Mouse (Mus musculus) left cerebral cortex, postnatal 10 days (tissue): Measurements from ENCODE around the gene Cracr2a. TPM values are rescaled to one million over a fixed set of nuclear protein-coding genes. Genes with fewer than 3 reads are reported as not detected.

Source experiments
- total RNA-seq, 2 experiments: library from RNA; stranded (reverse); gene quantifications; 2 replicates each; pipeline ENCODE4 v1.2.3; 2021

Cracr2a gene
- total RNA-seq, 2 experiments from 2014 or later = 1.4 to 2.7 TPM

Other genes with a start within 250 kb of the Cracr2a start
- 10 to 100 TPM; 40.6 to 45.3 TPM for gene Parp11, start 114.5 kb upstream of the Cracr2a start, total RNA-seq
- gene Prmt8, start 208.1 kb downstream of the Cracr2a start, total RNA-seq = 100 to 1,000 TPM; 110 to 112 TPM